Mouse (Mus musculus): ENCODE data around the gene Ptk7.

DNA sequence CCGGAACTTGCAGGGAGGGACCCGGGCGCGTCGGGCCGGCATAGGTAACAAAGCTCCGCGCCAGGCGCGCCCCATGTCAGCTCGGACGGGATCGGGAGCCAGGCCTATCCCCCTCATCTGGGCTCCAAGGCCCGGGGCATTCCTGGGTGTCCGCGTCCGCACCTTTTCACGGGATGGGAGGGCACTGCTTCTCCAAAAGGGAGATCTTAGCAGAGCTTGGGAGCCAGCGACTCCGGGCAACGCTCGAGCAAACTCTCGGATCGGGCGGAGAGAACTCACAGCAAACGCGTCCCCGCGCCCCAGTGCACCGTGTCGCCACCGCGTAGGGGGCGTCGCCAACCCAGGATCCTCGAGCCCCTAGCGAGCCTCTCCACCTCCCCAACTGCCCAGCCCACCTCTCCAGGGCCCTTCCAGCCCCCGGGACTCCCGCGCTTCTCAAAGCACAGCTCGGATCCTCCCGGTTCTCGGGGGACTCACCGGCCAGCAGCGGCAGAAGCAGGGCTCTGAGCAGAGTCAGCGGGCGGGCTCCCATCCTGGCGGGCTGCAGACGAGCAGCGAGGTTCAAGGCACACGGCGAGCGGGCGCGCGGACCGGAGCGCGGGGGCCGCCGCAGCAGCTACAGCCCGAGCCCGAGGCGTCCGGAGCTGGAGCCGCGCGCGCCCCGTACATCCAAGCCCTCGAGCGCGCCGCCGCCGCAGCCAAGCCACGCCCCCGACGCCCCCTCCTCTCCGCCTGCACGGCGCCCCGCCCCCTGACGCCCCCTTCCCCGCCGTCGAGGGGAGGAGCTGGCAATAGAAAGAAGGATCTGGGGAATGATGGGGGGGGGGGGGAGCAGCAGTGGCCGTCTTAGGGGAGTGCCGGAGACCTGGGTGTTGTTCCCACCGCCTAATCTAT is at the start of gene Ptk7:
- no peak for TF ChIP-seq CTCF (IDR thresholded peaks at IDR 0.05; ENCODE audit: low read depth)
- TF ChIP-seq EP300 (IDR thresholded peaks at IDR 0.05; ENCODE audit: low read depth), result no peak

Data from heart, postnatal 0 days (tissue).